Mouse (Mus musculus) kidney, adult 11 months (tissue): ENCODE measurements at regions not wholly inside any gene's neighbourhood (a gene's known extent, or its start where the extent isn't known, plus 50 kb on each side); places are given as distances from the start of the nearest gene placed in this dataset.

Experiments
- DNase-seq: peaks from one replicate; pipeline ENCODE4 v3.0.0; 2022

DNA sequence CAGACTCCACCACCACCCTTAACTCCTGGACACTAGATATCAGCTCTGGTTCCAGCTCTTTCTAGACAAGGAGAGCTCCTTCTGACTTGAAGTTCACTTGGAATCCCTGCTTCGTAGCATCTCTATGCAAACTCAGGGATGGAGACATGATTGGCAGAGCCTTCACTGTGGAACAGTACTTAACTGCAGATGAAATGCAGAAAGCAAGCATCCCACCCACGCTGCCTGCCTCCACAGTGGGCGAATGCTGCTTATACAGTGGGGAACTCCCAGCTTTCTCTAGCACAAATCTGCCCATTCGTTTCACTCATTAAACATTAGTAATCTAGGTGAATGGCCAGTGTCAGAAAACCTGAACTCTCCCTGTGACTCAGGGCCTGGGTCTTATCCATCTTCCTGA, 92.0 kb upstream of the Coch start:
- no peak for DNase-seq

DNA sequence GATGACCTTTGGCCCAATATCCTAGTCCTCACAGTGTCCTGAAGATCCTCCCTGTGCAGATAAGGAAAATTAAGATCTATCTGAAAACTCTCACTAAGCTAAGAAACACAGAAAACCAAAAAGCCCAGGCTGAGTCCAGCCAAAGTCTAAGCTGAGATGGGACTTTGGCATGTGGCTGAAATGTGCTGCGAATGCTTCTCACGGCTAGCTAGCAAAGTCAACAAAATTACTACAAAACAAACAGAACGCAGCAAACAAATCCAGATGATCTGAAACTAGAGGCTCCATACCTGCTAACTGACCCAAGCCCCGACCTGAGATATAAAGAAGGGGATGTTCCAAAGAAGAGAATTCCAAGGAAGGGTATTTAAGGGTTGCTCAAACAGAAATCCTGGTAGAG, 90.4 kb upstream of the Coch start:
- DNase-seq = no peak

DNA sequence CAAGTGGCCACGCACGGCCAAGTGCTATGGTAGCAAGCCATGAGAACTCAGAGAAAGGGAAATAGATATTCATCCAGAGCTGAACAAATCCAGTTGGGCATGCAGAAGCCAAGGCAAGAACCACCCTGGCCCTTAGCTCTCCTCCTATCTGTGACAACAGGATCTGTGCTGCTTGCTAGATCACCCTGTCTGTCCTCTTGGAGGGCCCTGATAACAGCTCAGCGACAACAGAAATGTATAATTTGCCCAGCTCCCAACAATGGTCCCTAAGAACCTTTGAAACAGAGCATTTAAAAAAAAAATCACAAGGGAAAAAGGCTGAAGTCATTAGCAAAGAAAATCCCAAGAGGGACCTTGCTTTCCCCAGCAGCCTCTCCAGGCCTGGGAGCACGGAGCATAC, 89.4 kb upstream of the Coch start:
- no peak for DNase-seq

DNA sequence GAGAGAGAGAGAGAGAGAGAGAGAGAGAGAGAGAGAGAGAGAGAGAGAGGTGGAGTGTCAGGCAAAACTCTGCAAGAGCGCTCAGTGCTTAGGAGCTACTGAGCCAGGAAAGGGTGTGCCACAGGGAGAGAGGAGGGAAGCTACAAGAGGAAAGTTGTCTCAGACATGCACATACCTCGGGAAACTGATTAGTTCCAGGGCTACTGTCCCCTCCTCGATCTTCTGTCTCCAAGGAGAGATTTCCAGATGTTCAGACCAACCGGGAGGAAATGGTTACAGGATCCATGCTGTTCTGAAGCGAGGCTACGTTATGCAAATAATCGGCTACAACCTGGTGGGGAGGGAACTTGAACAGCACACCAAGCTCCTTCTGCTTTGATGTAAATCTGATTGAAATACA, 88.6 kb upstream of the Coch start:
- DNase-seq = no peak

DNA sequence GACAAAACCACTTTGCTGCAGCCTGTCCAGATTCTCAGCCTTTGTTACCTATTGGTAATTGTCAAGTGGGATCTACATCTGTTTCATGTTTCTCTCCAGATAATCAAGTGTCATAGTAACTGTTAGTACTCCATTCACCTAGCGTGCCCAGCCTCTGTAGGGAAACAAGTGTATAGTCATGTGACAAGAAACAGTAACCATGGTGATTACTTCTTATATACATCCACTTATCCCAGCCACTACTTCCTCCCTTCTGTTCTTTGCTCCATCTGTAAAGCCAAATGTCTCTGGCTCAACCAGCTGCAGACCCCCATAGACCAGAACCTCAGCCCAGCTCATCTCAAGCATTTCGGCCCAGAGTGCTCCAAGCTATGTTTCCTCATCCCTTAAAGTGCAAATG, 83.1 kb upstream of the Coch start:
- DNase-seq = no peak

DNA sequence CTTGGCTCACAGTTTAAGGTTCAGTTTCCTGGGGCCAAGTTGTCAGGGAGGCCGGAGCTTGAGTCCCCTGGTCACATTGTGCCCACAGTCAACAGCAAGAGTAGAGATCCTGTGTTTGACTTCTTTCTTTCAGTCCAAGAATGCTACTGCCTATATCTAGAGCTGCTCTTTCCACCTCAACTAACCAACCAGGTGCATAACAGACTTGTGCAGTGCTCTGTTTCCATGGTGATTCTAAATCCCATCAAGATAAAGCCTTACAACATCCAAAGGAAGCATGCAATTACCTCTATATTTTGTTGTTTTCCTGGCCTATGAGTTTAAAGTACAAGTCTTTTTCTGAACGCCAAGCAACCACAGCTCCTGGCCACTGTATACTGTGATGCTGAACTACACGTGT, 76.4 kb upstream of the Coch start:
- DNase-seq = no peak

DNA sequence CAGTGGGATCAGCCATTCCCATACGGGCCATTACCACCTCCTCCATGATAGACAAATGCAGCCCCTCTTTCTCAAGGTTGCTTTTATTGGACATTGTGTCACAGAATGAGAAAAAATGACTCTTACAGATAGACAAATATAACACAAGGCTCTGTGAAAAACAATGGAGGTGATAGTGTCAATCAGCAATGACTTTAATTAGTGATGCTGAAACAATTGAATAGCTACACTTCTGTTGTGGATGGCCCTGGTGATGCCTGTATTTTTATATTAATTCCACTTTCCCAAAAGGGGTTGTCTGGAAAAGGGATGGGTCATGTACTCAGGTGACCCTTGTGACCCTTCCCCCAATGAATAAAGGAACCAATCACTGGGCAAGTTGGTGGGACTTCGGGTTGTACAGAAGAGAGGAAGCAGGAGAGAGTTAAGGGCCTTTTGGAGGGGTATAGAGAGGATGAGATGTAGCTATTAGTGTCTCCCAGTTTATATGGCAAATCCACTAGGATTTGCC, 71.5 kb upstream of the Coch start:
- DNase-seq = no peak

DNA sequence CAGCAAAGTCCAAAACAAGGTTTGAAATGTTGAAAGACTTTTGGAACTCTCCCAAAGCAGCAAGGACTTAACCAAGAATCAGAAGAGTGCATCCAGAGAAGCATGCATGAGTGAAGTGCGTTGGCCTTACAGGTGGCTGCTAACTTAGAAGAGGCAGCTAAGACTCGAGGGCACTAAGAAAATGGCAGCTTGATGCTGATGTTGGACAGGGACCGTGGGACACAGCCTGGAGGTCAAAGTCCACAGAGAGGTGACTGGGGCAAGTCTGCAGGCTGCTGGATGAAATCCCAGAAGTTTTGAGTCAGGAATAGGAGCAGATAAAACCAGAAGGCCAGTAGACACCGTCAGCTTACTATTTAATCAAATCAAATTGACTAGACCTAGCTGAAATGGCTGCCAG, 69.3 kb upstream of the Coch start:
- DNase-seq = peak; percentile 6

DNA sequence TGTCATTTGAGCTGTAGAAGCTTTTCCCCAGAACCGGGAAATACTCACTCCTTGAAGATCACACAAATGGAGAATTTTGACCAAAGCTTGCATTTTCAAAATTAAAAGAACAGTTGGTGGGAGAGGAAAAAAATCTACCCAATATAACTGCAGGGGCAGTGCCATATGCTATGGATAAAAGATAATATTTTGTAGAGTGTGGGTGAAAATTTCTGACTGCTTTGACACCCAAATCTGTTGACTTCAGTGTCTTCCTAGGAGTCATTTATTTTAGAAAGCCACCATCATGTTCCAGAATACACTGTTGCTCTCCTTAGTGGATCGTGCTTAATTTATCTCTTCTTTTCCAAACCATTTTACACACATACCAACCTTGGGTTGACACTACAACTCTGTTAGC, 65.3 kb upstream of the Coch start:
- DNase-seq = no peak

DNA sequence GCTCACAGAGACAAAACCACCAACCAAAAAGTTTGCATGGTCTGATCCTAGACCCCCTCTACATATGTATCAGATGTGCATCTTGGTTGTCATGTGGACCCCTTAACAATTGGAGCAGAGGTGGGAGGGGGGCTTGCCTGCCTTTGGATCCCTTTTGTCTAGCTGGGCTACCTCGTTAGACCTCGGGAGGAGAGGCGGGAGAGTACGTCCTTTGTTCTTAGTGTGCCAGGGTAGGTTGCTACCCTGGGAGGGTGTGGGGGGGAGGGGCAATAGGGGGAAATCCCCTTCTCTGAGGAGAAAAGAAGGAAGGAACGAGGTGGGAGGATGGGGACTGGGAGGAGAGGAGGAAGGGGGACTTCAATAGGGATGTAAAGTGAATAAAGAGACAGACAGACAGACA, 58.5 kb upstream of the Coch start:
- no peak for DNase-seq

DNA sequence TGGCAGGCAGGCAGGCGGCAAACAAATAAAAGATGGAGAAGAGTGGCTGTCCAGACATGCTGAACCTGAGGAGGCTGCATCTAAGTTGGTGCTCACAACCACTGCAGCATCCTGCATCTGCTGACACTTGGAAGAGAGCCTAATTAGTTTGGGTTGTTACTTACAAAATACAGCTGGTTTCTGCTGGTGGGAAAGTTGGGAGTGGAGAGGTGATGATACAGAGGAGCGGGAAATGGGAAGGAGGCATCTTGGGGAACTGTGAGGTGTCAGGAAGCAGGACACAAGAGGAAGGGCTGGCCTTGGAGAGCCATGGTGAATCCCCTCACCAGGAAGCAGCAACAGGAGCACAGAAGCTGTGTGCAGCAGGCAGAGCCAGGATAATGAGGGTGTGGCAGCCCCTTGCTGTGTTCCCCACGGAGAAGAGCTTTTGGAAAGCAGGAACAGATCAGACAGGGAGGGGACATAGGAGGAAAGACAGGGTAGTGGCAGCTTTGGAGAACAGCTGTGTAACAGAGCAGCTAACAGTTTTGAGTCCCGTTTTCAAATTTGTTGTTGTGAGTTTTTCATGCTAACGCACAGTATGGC, 58.0 kb upstream of the Coch start:
- no peak for DNase-seq
